Mouse (Mus musculus): ENCODE data around the gene Gm43517. TPM values are rescaled to one million over a fixed set of nuclear protein-coding genes. Genes with fewer than 3 reads are reported as not detected.

The Gm43517 gene
- polyA plus RNA-seq, 1 experiment from 2014 or later = not detected

- no peak overlapping the region for H3K4me3 ChIP-seq (ENCODE audit: low read depth, low read length)
- no peaks in the 10 kb centered on the region for H3K4me1 ChIP-seq (ENCODE audit: control insufficient read depth, low read depth, low read length)
- H3K4me2 ChIP-seq (ENCODE audit: low read depth, low read length) = no peak overlapping the region
- H3K27me3 ChIP-seq (ENCODE audit: control insufficient read depth, insufficient read depth, low read depth, low read length) = peaks cover 50% of the 10 kb centered on the region
- under 1% methylated on average over 42 of the region's 42 CpGs for WGBS (ENCODE audit: insufficient replicate concordance)
- no peak overlapping the region for H3K27ac ChIP-seq (ENCODE audit: low read length)
- H3K36me3 ChIP-seq (ENCODE audit: control insufficient read depth, insufficient read depth) = no peaks in the 10 kb centered on the region
- H3K9ac ChIP-seq (ENCODE audit: low read depth, low read length) = no peak overlapping the region
- no peaks in the 10 kb centered on the region for H3K9me3 ChIP-seq (replicated peaks; ENCODE audit: control insufficient read depth, low read length)
- no peak for ATAC-seq (ENCODE audit: low read depth)
Observed at GRCm38 (mm10) chr12:49391305-49392040, 6.5 kb downstream of the Gm43517 start.

GRCm38 (mm10) chr12:49392041-49392390, 7.0 kb downstream of the Gm43517 start:
- Histone ChIP-seq H3K9me3 (replicated peaks; ENCODE audit: control insufficient read depth, low read length) (no peaks in the 10 kb centered on the region), H3K36me3 (ENCODE audit: control insufficient read depth, insufficient read depth) (no peaks in the 10 kb centered on the region), H3K4me3 (ENCODE audit: low read depth, low read length) (no peak overlapping the region), H3K27ac (ENCODE audit: low read length) (no peak overlapping the region), H3K4me2 (ENCODE audit: low read depth, low read length) (no peak overlapping the region), H3K9ac (ENCODE audit: low read depth, low read length) (no peak overlapping the region), H3K27me3 (ENCODE audit: control insufficient read depth, insufficient read depth, low read depth, low read length) (peaks cover 51% of the 10 kb centered on the region), H3K4me1 (ENCODE audit: control insufficient read depth, low read depth, low read length) (no peaks in the 10 kb centered on the region)
- no peak for ATAC-seq (ENCODE audit: low read depth)
- WGBS (ENCODE audit: insufficient replicate concordance) = 2% methylated on average over 10 of the region's 10 CpGs

GRCm38 (mm10) chr12:49392876-49393275, 7.9 kb downstream of the Gm43517 start:
- no peak overlapping the region for H3K27ac ChIP-seq (ENCODE audit: low read length)
- no peak overlapping the region for H3K4me2 ChIP-seq (ENCODE audit: low read depth, low read length)
- H3K9ac ChIP-seq (ENCODE audit: low read depth, low read length) = no peak overlapping the region
- WGBS (ENCODE audit: insufficient replicate concordance) = 5% methylated on average over 5 of the region's 5 CpGs
- peaks cover 49% of the 10 kb centered on the region for H3K27me3 ChIP-seq (ENCODE audit: control insufficient read depth, insufficient read depth, low read depth, low read length)
- no peak for ATAC-seq (ENCODE audit: low read depth)
- no peaks in the 10 kb centered on the region for H3K36me3 ChIP-seq (ENCODE audit: control insufficient read depth, insufficient read depth)
- no peak overlapping the region for H3K4me3 ChIP-seq (ENCODE audit: low read depth, low read length)
- no peaks in the 10 kb centered on the region for H3K9me3 ChIP-seq (replicated peaks; ENCODE audit: control insufficient read depth, low read length)
- H3K4me1 ChIP-seq (ENCODE audit: control insufficient read depth, low read depth, low read length) = no peaks in the 10 kb centered on the region

- Histone ChIP-seq H3K27ac (ENCODE audit: low read length) (no peak overlapping the region), H3K4me2 (ENCODE audit: low read depth, low read length) (no peak overlapping the region), H3K9ac (ENCODE audit: low read depth, low read length) (no peak overlapping the region), H3K4me1 (ENCODE audit: control insufficient read depth, low read depth, low read length) (no peaks in the 10 kb centered on the region), H3K4me3 (ENCODE audit: low read depth, low read length) (no peak overlapping the region), H3K9me3 (replicated peaks; ENCODE audit: control insufficient read depth, low read length) (no peaks in the 10 kb centered on the region), H3K27me3 (ENCODE audit: control insufficient read depth, insufficient read depth, low read depth, low read length) (peaks cover 47% of the 10 kb centered on the region), H3K36me3 (ENCODE audit: control insufficient read depth, insufficient read depth) (no peaks in the 10 kb centered on the region)
- 6% methylated on average over 3 of the region's 3 CpGs for WGBS (ENCODE audit: insufficient replicate concordance)
- ATAC-seq (ENCODE audit: low read depth) = no peak
Observed at GRCm38 (mm10) chr12:49393639-49394038, 8.7 kb downstream of the Gm43517 start.

- Histone ChIP-seq H3K36me3 (ENCODE audit: control insufficient read depth, insufficient read depth) (no peaks in the 10 kb centered on the region), H3K4me2 (ENCODE audit: low read depth, low read length) (no peak overlapping the region), H3K27me3 (ENCODE audit: control insufficient read depth, insufficient read depth, low read depth, low read length) (peaks cover 49% of the 10 kb centered on the region), H3K9me3 (replicated peaks; ENCODE audit: control insufficient read depth, low read length) (no peaks in the 10 kb centered on the region), H3K4me3 (ENCODE audit: low read depth, low read length) (no peak overlapping the region), H3K27ac (ENCODE audit: low read length) (no peak overlapping the region), H3K9ac (ENCODE audit: low read depth, low read length) (no peak overlapping the region), H3K4me1 (ENCODE audit: control insufficient read depth, low read depth, low read length) (no peaks in the 10 kb centered on the region)
- 5% methylated on average over 1 of the region's 1 CpGs for WGBS (ENCODE audit: insufficient replicate concordance)
- ATAC-seq (ENCODE audit: low read depth) = no peak
Observed at GRCm38 (mm10) chr12:49394181-49394580, 9.2 kb downstream of the Gm43517 start.

GRCm38 (mm10) chr12:49394836-49395235, 9.9 kb downstream of the Gm43517 start:
- Histone ChIP-seq H3K4me3 (ENCODE audit: low read depth, low read length) (no peak overlapping the region), H3K36me3 (ENCODE audit: control insufficient read depth, insufficient read depth) (no peaks in the 10 kb centered on the region), H3K27me3 (ENCODE audit: control insufficient read depth, insufficient read depth, low read depth, low read length) (peaks cover 48% of the 10 kb centered on the region), H3K4me1 (ENCODE audit: control insufficient read depth, low read depth, low read length) (no peaks in the 10 kb centered on the region), H3K9me3 (replicated peaks; ENCODE audit: control insufficient read depth, low read length) (no peaks in the 10 kb centered on the region), H3K9ac (ENCODE audit: low read depth, low read length) (no peak overlapping the region), H3K4me2 (ENCODE audit: low read depth, low read length) (no peak overlapping the region), H3K27ac (ENCODE audit: low read length) (no peak overlapping the region)
- WGBS (ENCODE audit: insufficient replicate concordance) = 1% methylated on average over 17 of the region's 17 CpGs
- ATAC-seq (ENCODE audit: low read depth) = no peak

GRCm38 (mm10) chr12:49395969-49396368, 11.0 kb downstream of the Gm43517 start:
- Histone ChIP-seq H3K9me3 (replicated peaks; ENCODE audit: control insufficient read depth, low read length) (no peaks in the 10 kb centered on the region), H3K4me1 (ENCODE audit: control insufficient read depth, low read depth, low read length) (no peaks in the 10 kb centered on the region), H3K36me3 (ENCODE audit: control insufficient read depth, insufficient read depth) (no peaks in the 10 kb centered on the region), H3K4me2 (ENCODE audit: low read depth, low read length) (no peak overlapping the region), H3K9ac (ENCODE audit: low read depth, low read length) (no peak overlapping the region), H3K27me3 (ENCODE audit: control insufficient read depth, insufficient read depth, low read depth, low read length) (peaks cover 49% of the 10 kb centered on the region), H3K27ac (ENCODE audit: low read length) (no peak overlapping the region), H3K4me3 (ENCODE audit: low read depth, low read length) (no peak overlapping the region)
- WGBS (ENCODE audit: insufficient replicate concordance) = 11% methylated on average over 2 of the region's 2 CpGs
- ATAC-seq (ENCODE audit: low read depth) = no peak

- WGBS (ENCODE audit: insufficient replicate concordance) = 22% methylated on average over 1 of the region's 1 CpGs
- Histone ChIP-seq H3K27ac (ENCODE audit: low read length) (no peak overlapping the region), H3K4me1 (ENCODE audit: control insufficient read depth, low read depth, low read length) (no peaks in the 10 kb centered on the region; the same call in 1 of the 2 replicates), H3K9ac (ENCODE audit: low read depth, low read length) (no peak overlapping the region), H3K9me3 (replicated peaks; ENCODE audit: control insufficient read depth, low read length) (no peaks in the 10 kb centered on the region), H3K27me3 (ENCODE audit: control insufficient read depth, insufficient read depth, low read depth, low read length) (peaks cover 49% of the 10 kb centered on the region), H3K4me3 (ENCODE audit: low read depth, low read length) (no peak overlapping the region), H3K36me3 (ENCODE audit: control insufficient read depth, insufficient read depth) (no peaks in the 10 kb centered on the region), H3K4me2 (ENCODE audit: low read depth, low read length) (no peak overlapping the region)
- no peak for ATAC-seq (ENCODE audit: low read depth)
Observed at GRCm38 (mm10) chr12:49396776-49397175, 11.8 kb downstream of the Gm43517 start.

GRCm38 (mm10) chr12:49397443-49398162, 12.6 kb downstream of the Gm43517 start:
- H3K27me3 ChIP-seq (ENCODE audit: control insufficient read depth, insufficient read depth, low read depth, low read length) = peaks cover 44% of the 10 kb centered on the region
- H3K36me3 ChIP-seq (ENCODE audit: control insufficient read depth, insufficient read depth) = no peaks in the 10 kb centered on the region
- no peak overlapping the region for H3K4me3 ChIP-seq (ENCODE audit: low read depth, low read length)
- no peak overlapping the region for H3K4me2 ChIP-seq (ENCODE audit: low read depth, low read length)
- H3K27ac ChIP-seq (ENCODE audit: low read length) = no peak overlapping the region
- ATAC-seq (ENCODE audit: low read depth) = no peak
- no peak overlapping the region for H3K9ac ChIP-seq (ENCODE audit: low read depth, low read length)
- H3K4me1 ChIP-seq (ENCODE audit: control insufficient read depth, low read depth, low read length) = no peaks in the 10 kb centered on the region; the same call in 1 of the 2 replicates
- 18% methylated on average over 4 of the region's 4 CpGs for WGBS (ENCODE audit: insufficient replicate concordance)
- no peaks in the 10 kb centered on the region for H3K9me3 ChIP-seq (replicated peaks; ENCODE audit: control insufficient read depth, low read length)
